Mouse (Mus musculus): ENCODE measurements around the gene S100a14.

The S100a14 gene

DNA sequence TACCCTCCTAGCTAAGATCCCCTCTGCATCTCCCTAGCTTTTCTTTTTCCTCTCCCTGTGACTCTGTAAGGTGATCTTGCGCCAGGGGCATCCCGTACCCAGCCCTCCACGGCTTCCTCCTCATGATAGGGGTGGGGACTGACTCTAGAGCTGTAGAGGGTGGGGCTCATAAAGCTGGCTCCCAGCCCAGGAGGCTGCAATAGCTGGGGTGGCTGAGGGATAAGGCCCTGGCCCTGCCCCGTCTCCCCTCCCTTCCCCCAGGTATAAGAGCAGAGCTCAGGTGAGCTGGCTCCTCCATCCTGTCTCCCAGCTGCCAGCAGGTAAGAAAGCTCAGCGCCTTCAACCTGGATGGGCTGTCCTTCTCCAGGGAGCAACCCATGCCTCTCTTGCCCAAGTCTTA is at the start of gene S100a14:
TSS of gene S100a14 (plus strand) at position 277 of the 400 bp plus-strand sequence.
- POLR2A ChIA-PET: interaction anchor here in 3 of 4 experiments (0.6 to 9.3 kb wide), 28 partner anchors 9 to 86 kb away, joined by 3 to 200 read pairs (median 6); partner anchors contain the start of genes Chtop (in 3 of the 3), S100a1 (in 3 of the 3), S100a13 (in 3 of the 3) and S100a16 (in 3 of the 3)
- CTCF ChIA-PET: interaction anchor here (0.6 to 3.5 kb wide), 21 partner anchors 10 to 183 kb away, joined by 3 to 24 read pairs (median 4); partner anchors contain the start of genes S100a16 (in 3 of the 4) and S100a6 (in 1 of the 4)

DNA sequence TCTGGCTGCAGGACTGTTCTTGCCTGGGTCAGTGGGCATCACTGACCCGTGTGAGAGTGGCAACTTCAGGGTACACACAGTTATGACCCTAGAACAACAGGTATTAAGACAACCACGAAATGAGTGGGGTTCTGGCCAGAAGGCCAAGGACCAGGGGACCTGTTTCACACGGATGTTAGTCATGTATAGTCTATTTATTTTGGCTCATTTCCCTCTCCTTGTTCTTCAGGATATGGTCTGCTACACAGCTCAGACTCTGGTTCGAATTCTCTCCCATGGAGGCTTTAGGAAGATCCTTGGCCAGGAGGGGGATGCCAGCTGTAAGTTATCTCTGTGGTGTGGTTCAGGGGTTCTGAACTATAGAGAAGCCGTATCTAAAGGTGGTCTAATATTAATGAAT is 39.7 kb upstream of the S100a14 start:
- POLR2A ChIA-PET: interaction anchor here (0.5 to 19.9 kb wide), 9 partner anchors 9 to 114 kb away, joined by 3 to 802 read pairs (median 6); partner anchors contain the start of genes Chtop (in 1 of the 4), S100a1 (in 1 of the 4) and S100a13 (in 1 of the 4)
- CTCF ChIA-PET: interaction anchor here in 2 of 4 experiments (0.6 to 1.4 kb wide), 2 partner anchors 74 to 135 kb away, joined by 3 to 4 read pairs; no protein-coding TSS in a partner anchor

DNA sequence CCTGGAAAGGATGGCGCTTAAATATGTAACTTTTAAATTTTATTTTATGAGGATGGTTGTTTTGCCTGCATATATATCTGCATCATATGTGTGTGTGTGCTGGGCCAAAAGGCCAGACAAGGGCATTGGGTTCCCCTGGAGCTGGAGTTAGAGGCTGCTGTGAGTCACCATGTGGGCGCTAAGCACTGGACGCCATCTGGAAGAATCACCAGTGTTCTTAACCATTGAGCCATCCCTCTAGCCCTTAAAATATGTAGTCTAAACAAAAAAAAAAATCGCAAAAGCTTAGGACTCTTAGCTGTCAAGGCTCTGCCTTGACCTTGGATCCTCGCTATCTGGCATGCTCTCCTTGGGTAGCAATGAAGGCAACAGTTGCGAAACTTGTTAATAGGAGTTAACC is 38.1 kb upstream of the S100a14 start:
- CTCF ChIA-PET: interaction anchor here in 1 of 4 experiments (0.7 to 1.4 kb wide), 2 partner anchors 76 to 222 kb away, joined by 3 to 4 read pairs; no protein-coding TSS in a partner anchor

DNA sequence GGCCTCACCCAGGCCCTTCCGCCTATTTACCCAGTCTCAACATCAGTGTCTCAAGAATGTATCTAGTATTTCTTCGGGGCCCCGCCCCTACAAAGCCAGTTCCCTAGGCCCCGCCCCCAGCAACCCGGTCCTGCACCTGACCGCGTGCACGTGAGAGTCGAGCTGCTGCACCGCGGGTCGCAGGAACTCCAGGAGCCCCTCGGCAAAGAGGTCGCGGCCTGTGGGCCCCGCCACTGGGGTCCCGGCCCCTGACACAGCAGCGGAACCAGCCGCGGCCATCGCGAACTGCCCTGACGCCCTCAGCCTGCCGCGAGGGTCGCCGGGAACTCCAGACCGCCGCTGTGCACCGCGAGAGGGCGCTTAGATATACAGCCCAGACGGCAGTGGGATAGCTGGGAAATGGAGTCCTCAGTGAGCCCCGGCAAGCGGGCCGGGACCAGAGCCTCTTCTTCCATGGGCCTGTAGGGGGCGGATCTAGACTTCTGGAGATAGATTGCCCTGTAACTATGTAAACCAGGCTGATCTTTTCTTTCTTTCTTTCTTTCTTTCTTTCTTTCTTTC is 35.9 kb upstream of the S100a14 start, which contains the start of gene Snapin:
TSS of gene Snapin (minus strand) at position 338 of the 561 bp plus-strand sequence.
- CTCF ChIA-PET: interaction anchor here (0.5 to 3.1 kb wide), 51 partner anchors 9 to 752 kb away, joined by 3 to 33 read pairs (median 4); partner anchors contain the start of genes S100a7a (in 3 of the 4), S100a16 (in 1 of the 4), S100a3 (in 1 of the 4) and Slc27a3 (in 1 of the 4)
- POLR2A ChIA-PET: interaction anchor here (0.6 to 19.9 kb wide), 70 partner anchors 9 to 279 kb away, joined by 3 to 802 read pairs (median 4); partner anchors contain the start of genes Chtop (in 3 of the 4), S100a14 (in 2 of the 4), Slc27a3 (in 2 of the 4) and Gatad2b (in 1 of the 4)

More for the DNA sequence above, 38.1 kb upstream of the S100a14 start:
- POLR2A ChIA-PET: interaction anchor here in 3 of 4 experiments (0.5 to 19.9 kb wide), 8 partner anchors 10 to 241 kb away, joined by 3 to 802 read pairs (median 11); partner anchors contain the start of genes Chtop (in 1 of the 3), S100a1 (in 1 of the 3), S100a13 (in 1 of the 3) and Slc27a3 (in 1 of the 3)

DNA sequence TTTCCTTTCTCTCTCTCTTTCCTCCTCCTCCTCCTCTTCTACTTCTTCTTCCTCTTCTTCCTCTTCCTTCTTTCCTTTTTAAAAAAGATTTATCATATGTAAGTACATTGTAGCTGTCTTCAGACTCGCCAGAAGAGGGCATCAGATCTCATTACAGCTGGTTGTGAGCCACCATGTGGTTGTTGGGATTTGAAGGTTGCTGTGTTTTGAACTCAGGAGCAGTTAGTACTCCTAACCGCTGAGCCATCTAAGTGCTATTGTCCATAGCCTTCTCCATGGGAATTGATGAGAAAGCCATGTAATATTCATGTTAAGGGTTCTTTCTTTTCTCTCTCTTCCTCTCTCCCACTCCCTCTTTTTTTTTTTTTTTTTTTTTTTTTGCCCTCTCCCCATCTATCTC is 35.3 kb upstream of the S100a14 start:
- ChIA-PET POLR2A (interaction anchor here (0.6 to 19.9 kb wide), 63 partner anchors 9 to 280 kb away, joined by 3 to 802 read pairs (median 5); partner anchors contain the start of genes Chtop (in 3 of the 4), S100a14 (in 2 of the 4), Slc27a3 (in 2 of the 4) and Ilf2 (in 1 of the 4)), CTCF (interaction anchor here (0.5 to 3.1 kb wide), 47 partner anchors 9 to 751 kb away, joined by 3 to 33 read pairs (median 4); partner anchors contain the start of genes S100a7a (in 3 of the 4), S100a16 (in 1 of the 4), S100a3 (in 1 of the 4) and Slc27a3 (in 1 of the 4))

DNA sequence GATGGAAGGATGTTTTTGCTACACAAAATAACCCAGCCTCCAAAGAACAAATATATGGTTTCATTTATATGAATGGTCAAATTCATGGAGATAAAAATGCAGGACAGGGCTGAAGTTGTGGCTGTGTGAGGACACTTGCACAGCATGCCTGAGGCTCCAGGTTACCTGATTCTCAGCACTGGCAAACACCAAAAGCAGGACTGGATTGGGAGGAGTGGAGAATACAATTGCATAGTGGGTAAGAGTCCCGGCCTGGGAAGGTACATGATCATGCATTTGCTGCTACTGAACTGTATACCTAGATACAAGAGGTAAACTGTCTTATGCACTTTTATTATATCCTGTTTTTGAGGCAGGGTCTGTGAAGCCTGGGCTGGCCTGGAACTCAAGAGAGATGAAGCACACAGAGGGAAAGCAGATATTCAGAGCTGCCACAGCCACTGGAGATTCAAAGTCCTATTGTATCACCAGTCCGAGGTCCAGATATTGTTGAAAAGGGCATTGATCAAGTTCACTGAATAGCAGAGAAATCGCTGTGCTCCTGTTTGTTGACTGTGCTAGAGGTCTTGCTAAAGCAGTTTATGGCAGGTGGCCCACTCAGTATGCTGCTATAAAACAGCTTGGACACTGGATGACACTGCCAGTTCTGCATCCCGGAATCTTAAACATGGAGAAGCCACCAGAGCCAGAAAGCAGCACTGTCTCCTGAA is 32.7 kb upstream of the S100a14 start:
- ChIA-PET POLR2A (interaction anchor here in 3 of 4 experiments (0.9 to 19.9 kb wide), 17 partner anchors 8 to 247 kb away, joined by 3 to 802 read pairs (median 4); partner anchors contain the start of genes Chtop (in 3 of the 3), S100a1 (in 1 of the 3), S100a13 (in 1 of the 3) and S100a14 (in 1 of the 3)), CTCF (no interaction called here)

DNA sequence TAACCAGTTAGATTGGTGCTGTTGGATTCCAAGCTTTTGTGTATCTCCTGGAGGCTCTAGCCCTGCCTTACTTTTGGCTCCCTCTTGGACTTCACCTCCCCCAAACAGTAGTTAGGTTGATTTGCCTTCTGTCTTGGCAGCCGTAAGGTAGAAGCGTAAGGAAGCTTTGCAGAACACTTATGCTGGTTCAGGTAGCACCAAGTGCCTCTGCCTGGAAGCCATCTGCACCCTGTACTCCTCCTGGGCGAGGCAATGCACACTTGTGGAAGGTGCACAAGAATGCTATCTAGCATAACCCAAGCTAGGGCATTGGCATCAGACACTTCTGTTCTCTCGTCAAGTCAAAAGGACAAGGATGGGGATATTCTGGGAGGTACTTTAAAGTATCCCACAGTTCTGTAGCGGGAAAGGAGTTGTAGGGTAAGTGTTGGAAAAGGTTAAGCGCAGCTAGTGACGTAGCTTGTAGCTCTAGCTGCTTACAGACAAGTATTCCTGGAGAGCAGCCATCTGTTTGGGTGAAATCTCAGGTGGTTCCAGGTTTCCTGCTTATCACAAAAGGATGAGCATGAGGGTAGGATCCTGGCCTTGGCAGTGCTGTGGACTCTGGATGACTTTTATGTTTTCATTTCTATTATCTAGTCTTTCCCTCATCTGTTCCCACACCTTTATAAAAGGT is 30.7 kb upstream of the S100a14 start:
- CTCF ChIA-PET: no interaction called here
- POLR2A ChIA-PET: interaction anchor here (0.8 to 19.9 kb wide), 16 partner anchors 0 to 143 kb away, joined by 3 to 802 read pairs (median 8); partner anchors contain the start of genes Chtop (in 3 of the 4), S100a1 (in 1 of the 4), S100a13 (in 1 of the 4) and S100a14 (in 1 of the 4)

DNA sequence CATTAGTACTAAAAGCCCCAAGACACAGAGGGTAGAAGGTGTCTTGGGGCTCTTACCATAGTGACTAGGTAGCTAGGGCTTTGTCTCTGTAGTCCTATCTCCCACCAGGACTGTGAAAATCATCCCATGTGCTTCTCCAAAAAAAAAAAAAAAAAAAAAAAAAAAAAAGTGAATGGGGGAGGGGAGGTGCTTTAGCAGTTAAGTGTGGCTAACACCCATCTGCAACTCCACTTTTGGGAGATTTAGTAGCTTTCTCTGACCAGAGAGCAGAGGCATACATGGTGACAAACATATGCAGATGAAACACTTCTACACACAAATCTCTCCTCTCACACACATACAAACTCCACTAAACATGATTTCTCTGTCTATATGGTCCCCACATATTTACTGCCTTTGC is 29.1 kb upstream of the S100a14 start:
- ChIA-PET CTCF (interaction anchor here (0.5 to 1.2 kb wide), 8 partner anchors 10 to 135 kb away, joined by 3 to 8 read pairs (median 4); no protein-coding TSS in a partner anchor), POLR2A (interaction anchor here (0.6 to 19.9 kb wide), 31 partner anchors 2 to 399 kb away, joined by 3 to 802 read pairs (median 5); partner anchors contain the start of genes Chtop (in 3 of the 4), S100a1 (in 1 of the 4), S100a13 (in 1 of the 4) and S100a14 (in 1 of the 4))

DNA sequence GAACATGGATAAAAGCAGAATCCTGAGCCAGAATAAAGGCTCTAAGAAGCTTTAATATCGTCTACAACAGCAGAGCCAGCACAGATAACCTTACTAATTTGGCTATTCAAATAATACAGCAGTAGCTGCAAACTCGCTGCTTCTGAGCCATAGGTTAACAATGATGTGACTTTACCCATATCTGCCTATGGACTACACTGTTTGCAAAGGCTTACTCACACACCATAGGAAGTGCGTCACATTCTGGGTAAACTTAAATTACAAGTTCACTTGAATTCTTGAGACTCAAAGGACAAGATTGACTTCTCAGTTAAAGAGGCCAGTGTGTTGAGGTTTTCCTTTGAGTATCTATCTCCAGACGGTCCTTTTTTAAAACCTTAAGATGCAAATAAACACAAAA is 23.2 kb upstream of the S100a14 start:
- POLR2A ChIA-PET: interaction anchor here in 3 of 4 experiments (0.6 to 19.9 kb wide), 19 partner anchors 1 to 84 kb away, joined by 3 to 802 read pairs (median 6); partner anchors contain the start of genes S100a1 (in 2 of the 3), S100a13 (in 2 of the 3), S100a16 (in 2 of the 3) and Chtop (in 1 of the 3)
- CTCF ChIA-PET: interaction anchor here in 1 of 4 experiments (1.7 kb wide), 1 partner anchor 22 kb away, joined by 4 read pairs; no protein-coding TSS in a partner anchor

DNA sequence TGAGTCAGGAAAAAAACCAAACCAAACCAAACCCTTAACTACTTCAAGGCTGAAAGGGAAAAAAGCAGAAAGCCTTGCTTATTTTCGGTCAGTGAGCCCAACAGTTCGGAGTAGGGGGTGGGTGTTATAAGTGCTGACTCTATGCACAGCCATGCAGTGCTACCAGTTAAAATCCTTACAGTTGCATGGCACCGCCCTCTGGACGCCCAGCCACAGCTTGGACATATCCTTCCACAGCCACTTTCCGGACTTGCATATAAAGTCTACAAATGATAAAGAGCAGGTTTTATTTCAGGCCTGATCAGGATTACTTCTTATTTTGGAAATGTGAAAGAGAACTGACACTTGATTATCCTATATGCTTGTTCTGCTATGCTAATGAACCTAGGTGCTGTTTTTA is 21.4 kb upstream of the S100a14 start:
- ChIA-PET CTCF (interaction anchor here in 3 of 4 experiments (0.5 to 0.8 kb wide), 4 partner anchors 14 to 156 kb away, joined by 3 to 7 read pairs (median 5); no protein-coding TSS in a partner anchor), POLR2A (interaction anchor here in 3 of 4 experiments (0.7 to 19.9 kb wide), 20 partner anchors 1 to 110 kb away, joined by 3 to 802 read pairs (median 4); partner anchors contain the start of genes Snapin (in 3 of the 3), Chtop (in 1 of the 3), Ilf2 (in 1 of the 3) and S100a1 (in 1 of the 3))

DNA sequence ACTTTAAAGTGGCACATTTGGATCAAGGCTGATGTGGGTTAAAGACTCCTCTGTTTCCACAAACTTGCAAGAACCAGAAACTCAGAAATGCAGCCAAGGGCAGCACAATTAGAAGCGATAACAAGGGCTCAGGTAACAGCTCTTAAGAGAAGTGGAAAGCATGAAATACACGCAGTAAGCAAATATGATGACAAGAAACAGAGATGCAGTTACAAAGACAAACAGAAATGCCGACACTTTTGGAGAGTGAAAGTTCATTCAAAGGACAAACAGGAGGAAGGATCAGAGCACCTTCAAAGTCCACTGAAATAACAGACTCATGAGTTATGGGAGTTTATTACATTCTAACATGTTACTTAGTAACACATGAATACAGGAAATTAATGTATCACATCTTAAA is 20.3 kb upstream of the S100a14 start:
- POLR2A ChIA-PET: interaction anchor here in 3 of 4 experiments (1.0 to 19.5 kb wide), 17 partner anchors 10 to 117 kb away, joined by 3 to 802 read pairs (median 5); partner anchors contain the start of genes Snapin (in 3 of the 3), Ilf2 (in 1 of the 3), S100a14 (in 1 of the 3) and Slc27a3 (in 1 of the 3)

DNA sequence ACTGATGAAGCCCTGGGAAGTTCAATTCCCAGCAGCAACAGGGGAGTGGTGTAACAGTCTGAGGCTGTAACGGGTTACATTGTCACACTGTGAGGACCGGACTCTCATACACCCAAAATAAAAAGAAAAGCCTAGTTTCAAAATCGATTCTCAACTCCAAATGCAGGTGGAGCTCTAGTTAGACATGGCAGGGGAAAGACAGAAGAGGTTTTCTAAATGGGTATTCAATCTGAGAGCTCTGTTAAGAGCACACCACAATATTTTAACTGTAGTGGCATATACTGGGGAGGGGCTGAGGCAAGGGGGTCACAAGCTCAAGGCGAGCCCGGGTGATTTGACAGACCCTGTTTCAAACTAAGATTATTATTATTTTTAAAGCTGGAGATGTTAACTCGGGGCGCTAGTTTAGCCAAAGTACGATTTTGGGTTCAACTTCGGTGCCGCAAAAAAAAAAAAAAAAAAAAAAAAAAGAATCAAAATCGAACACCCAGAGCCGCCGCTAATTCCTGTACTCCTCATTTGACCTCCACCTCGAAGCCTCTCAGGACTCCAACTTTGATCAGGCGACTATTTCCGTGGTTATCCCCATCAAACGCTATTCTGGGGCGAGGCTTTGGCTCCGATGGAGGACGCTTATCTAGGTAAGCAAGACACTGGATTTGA is 18.2 kb upstream of the S100a14 start:
- POLR2A ChIA-PET: interaction anchor here (0.6 to 19.5 kb wide), 96 partner anchors 8 to 1297 kb away, joined by 3 to 802 read pairs (median 5); partner anchors contain the start of genes S100a14 (in 3 of the 4), Slc27a3 (in 3 of the 4), Snapin (in 3 of the 4) and Gatad2b (in 2 of the 4)

More for the DNA sequence above, 20.3 kb upstream of the S100a14 start:
- CTCF ChIA-PET: interaction anchor here in 1 of 4 experiments (1.6 kb wide), 1 partner anchor 203 kb away, joined by 3 read pairs; no protein-coding TSS in a partner anchor

DNA sequence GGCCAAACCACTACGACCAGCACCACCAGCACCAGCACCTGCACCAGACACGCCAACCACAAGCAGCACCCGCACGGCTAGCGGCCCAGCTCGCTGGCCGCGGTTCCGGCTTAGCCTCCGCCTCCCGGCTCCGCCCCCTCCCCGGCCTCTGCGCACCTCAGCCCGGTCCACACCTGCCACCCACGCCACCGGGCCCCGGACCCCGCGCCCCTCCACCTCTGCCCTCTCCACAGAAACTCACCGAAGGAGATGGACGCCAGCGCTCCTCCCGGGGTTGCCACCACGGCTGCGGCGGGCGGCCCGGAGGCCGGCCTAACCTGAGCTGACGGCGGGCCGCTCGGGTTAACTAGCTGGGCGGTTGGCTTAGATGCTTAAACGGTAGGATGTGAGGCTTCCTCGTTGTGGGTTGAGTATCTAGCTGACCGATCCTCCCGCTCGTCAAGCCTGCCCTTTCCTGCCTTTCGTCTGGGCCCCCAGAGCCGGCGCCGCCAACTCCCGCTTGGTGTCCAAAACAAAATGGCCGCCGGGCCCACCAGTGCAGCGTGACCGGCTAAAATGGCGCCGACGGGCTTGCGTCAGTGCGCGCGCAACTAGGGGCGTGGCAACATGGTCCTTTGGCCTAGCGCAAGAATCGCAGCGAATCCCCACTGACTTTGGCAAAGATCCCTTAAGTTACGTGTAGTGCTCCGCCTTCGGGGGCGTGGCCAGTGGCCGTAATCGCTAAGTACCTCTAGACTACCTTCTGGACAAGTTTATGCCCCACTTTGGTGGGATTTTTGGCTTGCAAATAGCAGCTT is 17.5 kb upstream of the S100a14 start, which contains the start of gene Chtop:
TSS of gene Chtop (minus strand) at position 549 of the 797 bp plus-strand sequence.
- POLR2A ChIA-PET: interaction anchor here (0.5 to 19.5 kb wide), 78 partner anchors 9 to 511 kb away, joined by 3 to 802 read pairs (median 5); partner anchors contain the start of genes S100a14 (in 3 of the 4), Snapin (in 3 of the 4), Gatad2b (in 2 of the 4) and S100a16 (in 2 of the 4)
- CTCF ChIA-PET: interaction anchor here in 3 of 4 experiments (0.6 to 2.4 kb wide), 7 partner anchors 17 to 201 kb away, joined by 3 to 13 read pairs (median 4); partner anchors contain the start of genes S100a14 (in 1 of the 3) and Snapin (in 1 of the 3)

More for the DNA sequence above, 18.2 kb upstream of the S100a14 start:
- CTCF ChIA-PET: interaction anchor here in 3 of 4 experiments (0.6 to 2.4 kb wide), 8 partner anchors 11 to 202 kb away, joined by 3 to 13 read pairs (median 3); partner anchors contain the start of gene Snapin (in 1 of the 3)

DNA sequence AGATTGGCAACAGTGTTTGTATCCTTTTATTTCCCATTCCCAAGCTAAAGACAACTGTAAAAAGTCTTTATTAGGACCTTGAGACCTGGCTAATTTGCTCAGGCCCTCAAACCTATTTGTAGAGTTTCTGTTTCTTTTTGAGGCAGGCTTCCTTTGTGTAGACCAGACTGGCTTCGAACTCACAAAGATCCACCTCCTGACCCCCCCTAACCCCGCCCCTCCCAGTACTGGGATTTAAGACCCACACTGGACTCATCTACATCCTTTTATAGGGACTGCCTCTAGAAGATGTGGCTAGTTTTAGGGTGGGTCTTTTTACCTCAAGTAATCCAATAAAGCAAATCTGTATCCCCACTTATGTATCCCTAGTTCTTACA is 16.9 kb upstream of the S100a14 start:
- ChIA-PET POLR2A (interaction anchor here (0.5 to 19.5 kb wide), 44 partner anchors 8 to 430 kb away, joined by 3 to 802 read pairs (median 6); partner anchors contain the start of genes Snapin (in 3 of the 4), S100a14 (in 2 of the 4), S100a16 (in 2 of the 4) and Gatad2b (in 1 of the 4)), CTCF (interaction anchor here in 1 of 4 experiments (1.3 kb wide), 1 partner anchor 16 kb away, joined by 5 read pairs; the partner anchor contains the start of gene S100a14)
